Mouse (Mus musculus) G1E (cell line): ENCODE data around the gene Myh6.

ENCODE experiments used
- CTCF ChIP-seq: IDR thresholded peaks from 2 replicates; pipeline ENCODE4 v1.5.1; 2012; ENCODE audit warnings: low read depth, low read length, inconsistent platforms, mixed read lengths
- GATA1 ChIP-seq: IDR thresholded peaks from 2 replicates; pipeline ENCODE4 v1.6.1; 2012; ENCODE audit warnings: borderline replicate concordance, low read length, inconsistent platforms, mixed read lengths
- GATA2 ChIP-seq: IDR thresholded peaks from 2 replicates; pipeline ENCODE4 v1.6.1; 2012; ENCODE audit warnings: low read depth, low read length, inconsistent platforms, borderline replicate concordance
- TAL1 ChIP-seq: conservative IDR thresholded peaks from 2 replicates; pipeline ENCODE4 v1.6.1; 2012; ENCODE audit warnings: low read depth, low read length, inconsistent platforms, mixed read lengths

GRCm38 (mm10) chr14:54996793-54997192 lies 30.1 kb upstream of the Myh6 start:
- TF ChIP-seq GATA2 (no peak), GATA1 (no peak), CTCF (no peak), TAL1 (no peak)
